Mouse (Mus musculus) fat pad, adult 2 months (tissue): ENCODE measurements at regions not wholly inside any gene's neighbourhood (a gene's known extent, or its start where the extent isn't known, plus 50 kb on each side); places are given as distances from the start of the nearest gene placed in this dataset.

Experiments
- DNase-seq: peaks from one replicate; pipeline ENCODE4 v3.0.0-alpha.2; 2011; ENCODE audit warnings: low read depth, low spot score; ENCODE audit errors: extremely low read depth

DNA sequence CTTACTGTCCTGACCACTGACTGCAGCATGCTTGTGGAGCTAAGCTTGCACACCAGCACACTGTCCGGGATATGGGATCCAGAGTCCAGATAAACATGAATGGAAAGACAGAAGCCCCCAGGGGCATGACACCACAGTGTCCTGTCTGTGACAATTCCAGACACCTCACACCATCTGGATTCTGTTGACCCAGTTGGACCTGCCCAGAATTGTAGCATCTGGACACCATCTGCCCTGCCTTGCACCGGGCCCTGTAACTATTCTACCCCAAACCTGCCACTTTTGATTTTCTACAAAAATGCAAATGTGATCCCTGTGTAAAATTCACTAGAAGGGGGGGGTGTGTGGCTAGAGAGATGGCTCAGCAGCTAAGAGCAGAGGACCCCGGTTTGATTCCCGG, 114.5 kb upstream of the Hs6st1 start:
- DNase-seq: no peak

DNA sequence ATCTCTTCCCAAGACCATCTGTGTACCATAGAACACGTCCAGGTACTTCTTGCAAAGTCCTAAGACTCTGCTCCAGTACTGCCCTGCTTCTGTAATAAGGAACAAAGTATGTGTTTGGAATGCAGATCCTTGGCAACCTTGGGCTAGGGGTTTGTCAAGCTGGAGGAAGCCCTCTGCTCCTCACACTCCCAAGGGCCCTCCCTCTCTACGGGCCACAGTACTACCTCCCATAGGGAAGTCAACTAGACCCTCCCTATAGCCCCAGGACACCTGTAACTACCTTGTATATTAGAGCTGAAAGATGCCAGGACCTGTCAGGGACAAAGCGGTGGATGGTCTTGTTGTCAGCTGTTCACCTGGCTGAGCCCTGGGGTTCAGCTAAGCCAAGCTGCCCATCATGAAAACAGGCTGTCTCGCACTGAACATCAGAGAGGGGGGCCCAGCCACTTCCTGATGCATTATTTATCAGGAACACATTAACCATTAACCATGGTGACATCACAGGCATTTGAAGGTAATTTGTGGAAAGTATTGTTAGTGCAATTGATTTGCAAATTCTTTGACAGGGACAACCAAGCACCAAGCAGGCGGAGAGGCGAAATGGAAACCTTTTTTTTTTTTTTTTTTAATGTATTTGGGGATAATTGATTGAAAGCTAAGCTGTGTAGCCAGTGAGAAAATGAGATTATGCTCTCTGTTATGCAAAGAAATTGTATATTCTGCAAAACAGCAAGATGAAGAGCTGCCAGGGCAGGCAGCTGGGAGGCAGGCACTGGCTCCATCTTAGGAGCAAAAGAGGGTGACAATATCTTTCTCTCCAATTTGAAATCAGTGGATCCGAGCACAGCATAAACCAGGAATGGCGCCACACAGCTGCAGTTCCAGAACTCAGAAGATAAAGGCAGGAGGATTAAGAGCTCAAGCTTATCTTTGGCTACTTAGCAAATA, 110.5 kb upstream of the Hs6st1 start:
- DNase-seq: no peak

DNA sequence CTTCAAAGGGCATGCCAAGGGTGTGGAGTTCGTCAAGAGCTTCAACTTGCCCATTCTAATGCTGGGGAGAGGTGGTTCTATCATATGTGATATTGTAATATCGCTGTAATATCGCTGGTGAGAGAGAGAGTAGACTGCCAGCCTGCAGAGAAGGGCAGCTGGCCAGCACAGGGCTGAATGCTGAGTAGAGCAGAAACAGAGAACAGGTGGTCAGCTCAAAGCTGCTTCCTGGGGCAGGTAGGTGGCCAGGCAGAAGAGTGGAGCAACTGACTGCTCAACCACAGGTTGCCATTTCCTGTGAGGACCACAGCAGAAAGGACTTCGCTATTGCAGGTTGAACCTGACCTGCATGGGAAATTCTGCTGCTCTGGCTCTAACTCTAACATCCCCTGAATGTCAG, 108.5 kb upstream of the Hs6st1 start:
- no peak for DNase-seq

DNA sequence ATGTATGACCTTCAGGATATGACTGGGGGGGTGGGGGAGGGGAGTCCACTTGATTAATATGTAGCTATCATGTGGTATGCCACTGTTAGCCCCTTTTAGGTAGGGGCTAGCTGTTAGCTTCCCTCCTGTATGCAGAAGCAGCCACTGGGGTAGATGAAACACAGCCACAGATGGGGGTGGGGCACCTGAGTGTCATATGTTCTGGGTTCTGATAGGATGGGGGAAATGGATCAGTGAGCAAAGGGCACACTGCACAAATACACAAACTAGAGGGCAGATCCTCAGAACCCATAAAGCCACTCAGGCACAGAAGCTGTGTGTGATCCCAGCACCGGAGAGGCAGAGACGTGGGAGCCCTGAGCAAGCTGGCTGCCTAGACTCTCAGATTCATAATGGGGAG, 107.4 kb upstream of the Hs6st1 start:
- no peak for DNase-seq

DNA sequence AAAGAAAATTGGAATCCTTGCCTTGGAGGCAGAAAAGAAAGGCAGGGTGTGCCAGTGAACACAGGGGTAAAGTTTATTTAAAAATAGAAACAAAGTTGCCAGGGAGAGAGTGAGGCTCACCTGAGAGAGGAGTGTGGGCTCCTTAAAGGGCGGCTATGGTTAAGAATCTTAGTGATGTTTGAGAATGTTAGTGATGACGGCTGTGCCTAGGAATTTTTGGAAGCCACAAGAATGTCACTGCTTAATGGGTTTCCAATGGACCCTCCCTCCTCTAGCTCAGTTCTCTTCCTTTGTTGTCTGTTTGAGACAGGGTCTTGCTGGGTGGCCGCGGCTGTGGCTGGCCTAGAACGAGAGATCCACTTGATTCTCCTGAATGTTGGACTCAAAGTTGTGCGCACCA, 106.3 kb upstream of the Hs6st1 start:
- DNase-seq: no peak

DNA sequence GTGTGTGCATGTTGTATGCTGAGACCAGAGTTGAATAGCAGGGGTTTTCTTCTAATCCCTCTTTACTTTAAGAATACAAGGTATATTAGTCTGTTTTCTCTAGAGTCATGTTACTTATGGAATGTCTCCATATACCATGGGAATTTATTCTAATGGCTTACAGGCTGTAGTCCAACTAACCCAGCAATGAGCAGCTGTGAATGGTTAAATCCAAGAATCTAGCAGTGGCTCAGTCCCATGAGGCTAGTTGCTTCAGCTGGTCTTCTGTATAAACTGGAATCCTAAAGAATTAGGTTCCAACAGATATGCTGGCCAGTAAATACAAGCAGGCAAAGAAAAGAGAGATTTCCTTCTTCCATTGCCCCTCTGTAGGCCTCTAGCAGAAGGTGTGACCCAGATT, 99.7 kb upstream of the Hs6st1 start:
- no peak for DNase-seq

DNA sequence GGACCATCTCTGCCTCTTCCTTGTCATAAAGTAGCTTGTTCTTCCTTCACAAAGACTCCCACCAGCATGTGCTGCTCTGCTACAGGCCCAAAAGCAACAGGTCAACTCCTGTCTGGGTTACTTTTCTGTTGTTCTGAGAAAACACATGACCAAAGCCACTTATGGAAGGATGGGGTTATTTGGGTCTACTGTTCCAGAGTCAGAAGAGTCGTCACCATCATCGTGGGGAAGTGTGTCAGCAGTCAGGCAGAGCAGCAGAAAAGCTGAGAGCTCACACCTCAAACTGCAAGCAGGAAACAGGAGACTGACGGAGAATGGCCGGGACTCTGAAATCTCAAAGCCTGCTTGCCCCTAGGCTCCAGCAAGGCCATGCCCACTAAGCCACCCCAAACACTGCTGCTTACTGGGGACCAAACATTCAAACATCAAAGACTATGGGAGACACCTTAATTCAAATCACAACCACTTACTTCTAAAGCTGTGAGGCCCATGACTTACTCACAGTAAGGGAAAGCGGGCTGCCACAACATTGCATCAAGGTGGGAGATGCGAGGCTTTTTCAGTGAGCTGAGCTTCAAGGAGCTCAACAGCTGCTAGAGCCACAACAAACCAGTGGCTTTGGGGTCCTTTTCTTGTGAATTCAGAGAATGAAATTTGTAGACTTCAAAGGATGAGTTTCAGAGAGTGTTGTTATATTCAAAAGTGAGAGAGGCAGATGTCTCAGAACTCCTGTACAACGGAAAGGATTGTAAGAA, 96.6 kb upstream of the Hs6st1 start:
- DNase-seq: no peak

DNA sequence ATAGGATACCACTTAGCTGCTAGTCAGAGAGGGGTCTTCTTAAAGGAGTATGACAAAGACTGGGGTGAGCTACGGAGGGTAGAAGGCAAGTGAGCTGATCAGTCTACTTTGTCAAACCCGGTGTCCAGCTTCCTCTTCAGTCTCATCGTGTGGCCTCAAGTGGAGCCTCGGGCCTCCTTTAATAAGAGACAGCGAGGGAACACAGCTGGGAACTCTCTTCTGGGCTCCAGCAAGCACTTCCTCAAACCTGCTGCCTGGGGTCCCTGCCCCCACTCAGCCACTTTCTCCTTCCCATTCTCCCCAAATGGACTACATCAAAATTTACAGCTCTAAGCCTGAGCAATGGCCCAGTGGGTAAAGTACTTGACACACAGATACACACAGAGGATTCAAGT, 96.0 kb upstream of the Hs6st1 start:
- DNase-seq: no peak

DNA sequence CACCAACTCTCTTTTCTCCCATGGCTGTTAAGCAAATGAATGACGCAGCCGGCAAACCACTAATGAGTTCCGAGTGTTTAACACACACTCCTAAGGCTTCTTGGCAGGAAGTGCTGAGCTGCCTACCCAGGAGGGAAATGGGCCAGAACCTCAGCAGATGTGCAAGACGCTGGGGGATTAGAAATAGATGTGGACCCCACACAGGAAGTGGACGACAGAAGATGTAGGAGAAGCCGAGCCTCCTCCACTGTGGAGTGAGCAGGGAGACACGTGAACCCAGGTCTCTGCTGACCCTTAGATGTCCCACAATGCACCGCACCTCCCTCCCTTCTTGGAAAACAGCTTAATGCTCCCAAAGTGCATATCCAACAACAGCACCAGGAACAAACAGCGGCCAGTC, 94.8 kb upstream of the Hs6st1 start:
- DNase-seq: no peak

DNA sequence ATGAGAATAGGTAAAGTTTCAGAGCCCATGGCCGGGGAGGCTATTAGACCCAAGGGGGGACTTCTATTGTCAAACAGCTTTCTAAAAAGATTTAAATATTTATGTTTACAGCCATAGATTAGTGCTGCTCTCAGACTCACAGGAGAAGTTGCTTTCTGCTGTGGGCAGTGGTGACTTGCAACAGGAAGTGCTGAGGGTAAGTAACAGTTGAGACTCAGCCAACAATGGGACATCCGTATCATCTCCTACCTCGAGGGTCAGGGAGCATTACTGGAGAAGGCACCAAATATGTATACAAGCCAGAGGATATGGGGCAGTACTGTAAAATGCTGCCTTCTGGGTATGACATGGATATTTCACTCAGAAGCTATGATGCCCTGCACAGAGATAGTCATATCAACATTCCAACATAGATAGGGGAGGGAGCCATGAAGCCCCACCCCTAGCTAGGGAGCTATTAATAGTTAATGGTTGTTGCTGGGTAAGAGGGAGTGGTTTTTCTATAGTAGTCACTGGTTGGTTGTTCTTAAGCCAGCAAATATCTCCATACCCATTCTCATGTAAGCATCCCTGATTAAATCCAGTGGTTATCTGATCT, 92.5 kb upstream of the Hs6st1 start:
- DNase-seq: no peak

DNA sequence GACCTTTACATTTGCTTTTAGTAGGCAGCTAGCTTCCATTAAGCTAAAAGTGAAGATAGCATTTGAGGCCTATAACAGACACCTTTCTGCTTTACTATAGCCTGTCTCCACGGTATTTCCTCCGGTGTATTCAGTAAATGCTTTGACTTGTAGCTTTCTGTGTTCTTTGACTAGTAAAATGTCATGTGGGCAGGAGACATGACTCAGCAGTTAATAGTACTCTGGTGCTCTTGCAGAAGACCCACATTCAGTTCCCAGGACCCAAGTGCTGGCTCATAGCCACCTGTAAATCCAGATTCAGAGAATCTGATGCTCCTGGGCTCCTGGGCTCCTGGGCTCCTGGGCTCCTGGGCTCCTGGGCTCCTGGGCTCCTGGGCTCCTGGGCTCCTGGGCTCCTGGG, 91.7 kb upstream of the Hs6st1 start:
- no peak for DNase-seq

DNA sequence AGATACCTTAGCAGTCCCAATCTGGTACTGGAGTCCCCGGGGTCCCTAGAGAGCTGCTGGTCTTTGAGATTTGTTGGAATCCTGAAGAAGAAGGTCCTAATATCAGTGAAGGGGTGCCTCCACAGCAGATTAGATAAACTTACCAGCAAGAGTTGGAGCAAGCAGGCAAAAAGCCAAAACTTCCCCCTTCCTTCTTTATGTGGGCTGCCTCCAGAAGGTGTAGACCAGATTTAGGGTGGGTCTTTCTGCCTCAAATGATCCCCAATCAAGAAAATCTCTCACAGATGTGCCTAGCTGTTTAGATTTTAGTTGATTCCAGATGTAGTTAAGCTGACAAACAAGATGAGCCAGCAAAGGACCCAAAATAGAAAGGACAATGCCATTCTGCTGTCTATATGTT, 90.1 kb upstream of the Hs6st1 start:
- DNase-seq: no peak

DNA sequence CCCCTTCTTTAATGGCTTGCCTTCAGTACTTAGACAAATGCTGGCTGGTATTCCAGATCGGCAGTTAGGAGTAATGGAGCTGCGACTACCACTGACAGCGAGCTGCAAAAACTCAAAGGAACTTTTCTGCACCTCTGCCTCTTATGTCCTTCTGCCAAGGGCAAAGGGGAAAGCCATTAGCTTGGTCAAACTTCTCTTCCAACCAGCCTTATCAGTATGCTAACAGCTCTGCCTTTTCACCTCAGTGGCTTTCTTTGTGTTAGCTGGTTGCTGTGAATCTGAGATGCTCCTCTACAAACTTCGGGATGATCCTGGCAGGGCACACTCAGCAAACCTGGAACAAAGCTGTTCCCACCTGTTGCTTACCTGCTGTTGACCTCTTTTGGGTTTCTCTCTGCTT, 89.4 kb upstream of the Hs6st1 start:
- DNase-seq: no peak

DNA sequence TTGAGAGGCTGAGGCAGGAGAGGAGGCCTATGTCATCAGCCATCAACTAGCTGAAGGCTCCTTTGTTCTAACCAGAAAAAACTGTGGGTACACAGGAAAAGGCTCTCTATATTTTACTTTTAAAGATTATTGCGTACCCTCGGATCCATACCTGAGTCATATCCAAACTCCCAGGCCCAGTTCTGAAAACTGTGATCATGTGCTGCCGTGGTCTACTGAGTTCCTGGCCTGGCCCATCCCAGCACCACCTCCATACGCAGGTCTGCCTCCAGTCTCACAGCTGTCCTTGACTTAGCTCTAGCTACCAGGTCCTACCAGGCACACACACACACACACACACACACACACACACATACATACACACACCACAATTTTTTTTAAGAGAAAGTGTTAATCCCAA, 87.0 kb upstream of the Hs6st1 start:
- DNase-seq: no peak

DNA sequence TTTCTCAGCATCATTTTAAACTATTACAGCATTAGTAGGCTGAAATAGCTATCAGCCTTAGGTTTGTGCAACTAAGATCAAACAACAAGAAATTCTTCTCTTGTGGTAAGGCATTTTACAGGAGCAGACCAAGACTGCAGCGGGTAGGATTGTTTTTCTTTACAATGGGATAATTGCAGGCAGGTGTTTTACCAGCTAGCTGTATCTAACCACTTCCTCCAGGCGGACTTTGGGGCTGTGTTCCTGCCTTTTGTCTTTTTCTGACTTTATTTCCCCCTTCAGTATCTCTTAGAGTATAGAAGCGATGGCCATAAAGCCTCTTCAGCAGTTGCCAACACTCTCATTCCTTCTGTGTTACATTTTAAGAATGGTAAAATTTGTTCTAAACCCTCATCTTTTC, 84.8 kb upstream of the Hs6st1 start:
- DNase-seq: no peak

DNA sequence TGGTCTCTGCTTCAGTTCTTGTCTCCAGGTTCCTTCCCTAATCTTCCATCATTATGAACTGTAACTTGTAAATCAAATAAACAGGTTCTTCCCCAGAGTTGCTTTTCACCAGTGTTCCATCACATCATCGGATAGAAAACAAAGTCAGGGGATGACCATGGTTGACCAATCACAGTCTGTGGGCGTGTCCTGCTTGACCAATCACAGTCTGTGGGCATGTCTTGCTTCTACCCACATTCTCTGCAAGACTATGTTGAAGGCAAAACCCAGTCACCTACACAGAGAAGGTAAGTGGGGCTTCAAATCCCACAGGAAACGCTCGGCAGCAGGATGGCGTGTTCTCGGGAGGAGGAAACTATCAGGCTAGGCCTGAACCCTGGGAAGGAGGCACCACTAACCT, 82.9 kb upstream of the Hs6st1 start:
- no peak for DNase-seq

DNA sequence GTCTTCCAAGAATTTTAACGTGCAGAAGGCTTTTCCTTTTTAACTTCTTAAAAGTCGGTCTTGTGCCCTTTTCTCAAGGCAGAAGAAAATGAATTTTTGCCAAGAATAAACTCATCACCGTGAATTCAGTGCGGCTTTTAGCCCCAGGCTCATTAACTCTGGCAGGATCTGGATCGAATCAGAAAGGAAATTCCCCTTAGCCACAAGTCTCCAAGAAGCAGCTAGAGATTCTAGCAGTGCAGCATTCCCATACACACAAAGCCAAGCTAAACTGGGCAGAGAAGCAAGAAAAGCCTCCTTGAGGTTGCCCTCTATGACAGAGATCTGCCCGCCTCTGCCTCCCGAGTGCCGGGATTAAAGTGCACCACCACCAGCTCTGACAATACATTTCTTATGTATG, 81.5 kb upstream of the Hs6st1 start:
- DNase-seq: peak; percentile 5

DNA sequence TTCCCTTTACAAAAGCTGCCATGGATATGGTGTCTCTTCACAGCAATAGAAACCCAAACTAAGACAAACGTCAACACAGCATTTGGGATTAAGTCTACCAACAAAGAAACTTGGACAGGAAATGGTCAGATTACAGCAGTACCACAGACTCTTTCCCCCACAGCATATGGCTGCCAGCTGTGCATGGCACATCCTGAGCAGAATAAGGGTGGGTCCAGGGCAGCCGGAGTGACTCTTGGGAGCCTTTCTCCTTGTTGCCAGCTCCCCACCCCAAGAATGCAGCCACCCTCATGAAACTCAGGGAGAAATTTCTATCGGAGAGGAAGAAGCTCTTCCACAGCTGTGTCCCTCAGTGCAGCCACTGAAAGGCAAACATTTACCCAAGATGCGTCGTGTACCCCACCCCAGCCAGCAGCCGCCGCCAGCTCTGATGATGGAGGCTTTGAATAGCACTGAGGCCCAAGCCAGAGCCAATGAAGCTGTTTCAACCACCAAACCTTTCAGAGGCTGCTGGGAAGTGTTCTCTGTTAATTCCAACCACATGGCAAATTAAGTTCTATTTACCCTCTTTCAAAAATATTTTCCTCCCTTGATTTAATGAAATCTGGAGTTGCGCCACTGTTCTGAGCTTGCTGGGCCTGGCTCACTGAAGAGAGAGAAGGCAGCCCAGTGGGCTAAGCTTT, 75.8 kb upstream of the Hs6st1 start:
- no peak for DNase-seq

DNA sequence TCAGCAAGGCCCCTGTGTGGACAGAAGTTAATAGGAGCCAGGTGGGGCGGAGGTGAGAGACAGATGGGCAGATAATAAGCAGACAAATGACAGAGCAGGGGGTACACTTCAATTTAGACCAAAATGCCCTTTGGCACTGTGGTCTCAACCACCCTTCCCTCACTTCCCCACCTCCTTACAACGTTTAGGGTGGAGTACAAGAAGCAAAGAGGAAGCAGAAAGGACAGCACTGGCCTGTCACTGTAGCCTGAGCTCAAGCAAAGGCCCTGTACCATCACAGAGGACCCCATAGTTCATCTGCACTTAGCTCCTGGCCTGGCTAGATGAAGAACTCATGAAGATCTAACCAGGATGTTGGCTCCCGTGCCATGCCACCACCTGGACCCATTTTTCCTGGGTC, 75.3 kb upstream of the Hs6st1 start:
- no peak for DNase-seq

DNA sequence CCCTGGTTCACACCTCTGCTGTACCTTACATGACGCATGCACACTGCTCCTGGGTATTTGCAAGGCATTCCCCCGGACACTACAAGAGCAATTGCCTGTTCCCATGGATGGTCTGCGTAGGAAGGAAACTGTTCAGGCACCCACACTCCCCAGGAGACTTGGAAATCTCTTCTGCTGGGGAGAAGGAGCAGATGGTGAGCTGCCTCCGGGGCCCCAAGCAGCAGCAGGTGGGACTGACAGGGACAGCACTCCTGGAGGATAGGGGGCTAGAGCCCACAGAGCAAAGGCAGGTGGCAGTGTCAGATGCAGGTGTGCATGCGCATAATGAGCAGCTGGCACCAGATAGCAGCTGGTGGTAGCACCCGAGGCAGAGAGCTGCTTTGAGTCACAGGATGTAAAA, 72.5 kb upstream of the Hs6st1 start:
- DNase-seq: no peak

DNA sequence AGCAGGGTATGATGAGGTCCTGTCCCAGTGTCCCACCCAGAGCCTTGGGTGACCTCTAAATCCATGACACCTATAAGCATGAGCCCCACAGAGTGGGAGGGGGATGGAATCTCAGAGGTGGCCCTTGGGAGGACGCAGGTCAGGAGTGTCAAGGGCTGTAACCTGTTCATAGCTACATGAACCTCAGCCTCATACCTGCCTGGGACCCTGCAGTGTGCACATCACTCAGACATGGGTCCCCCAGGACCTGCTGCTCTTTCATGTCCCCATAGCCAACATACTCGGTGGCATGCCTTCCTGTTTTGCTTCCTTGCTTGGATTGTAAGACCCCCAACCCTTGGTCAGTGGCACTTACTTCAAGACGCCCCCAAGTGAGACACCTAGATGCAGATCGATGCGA, 66.9 kb upstream of the Hs6st1 start:
- no peak for DNase-seq
